Mouse (Mus musculus) midbrain, postnatal 0 days (tissue): ENCODE measurements around the gene Ube2z. TPM values are rescaled to one million over a fixed set of nuclear protein-coding genes. Genes with fewer than 3 reads are reported as not detected.

Source experiments
- ATAC-seq: fragments of 200-750 bp; cut with Nextera tagmentation; 2 replicates; pipeline ENCODE4 v1.8.0; 2017; ENCODE audit warnings: moderate number of reproducible peaks, mild to moderate bottlenecking, moderate TSS enrichment, moderate library complexity; ENCODE audit not compliant: low FRiP score
- DNase-seq: peaks from one replicate; pipeline ENCODE4 v3.0.0-alpha.2; 2015; ENCODE audit warnings: low spot score
- H3K27ac ChIP-seq: fragments of 300-500 bp; sonication (generic); 2 replicates; pipeline ENCODE4 v1.5.1; 2014; ENCODE audit warnings: low read depth, mild to moderate bottlenecking, low read length, mixed read lengths
- H3K27me3 ChIP-seq: fragments of 300-500 bp; sonication (generic); 2 replicates; pipeline ENCODE4 v1.6.1; 2014; ENCODE audit warnings: low read length, control low read depth, mixed read lengths; ENCODE audit not compliant: insufficient read depth
- H3K36me3 ChIP-seq: fragments of 300-500 bp; sonication (generic); 2 replicates; pipeline ENCODE4 v1.6.1; 2014; ENCODE audit warnings: low read length, control low read depth, mixed read lengths; ENCODE audit not compliant: insufficient read depth
- H3K4me1 ChIP-seq: fragments of 300-500 bp; sonication (generic); 2 replicates; pipeline ENCODE4 v1.6.1; 2014; ENCODE audit warnings: mild to moderate bottlenecking, control low read depth, antibody characterized with exemption, low read length, mixed read lengths; ENCODE audit not compliant: insufficient read depth
- H3K4me2 ChIP-seq: fragments of 300-500 bp; sonication (generic); 2 replicates; pipeline ENCODE4 v1.6.1; 2014; ENCODE audit warnings: low read depth, mild to moderate bottlenecking, low read length, mixed read lengths; ENCODE audit not compliant: poor library complexity, severe bottlenecking
- H3K4me3 ChIP-seq: fragments of 300-500 bp; sonication (generic); 2 replicates; pipeline ENCODE4 v1.5.1; 2014; ENCODE audit warnings: low read depth, mild to moderate bottlenecking, low read length, moderate library complexity
- H3K9ac ChIP-seq: fragments of 300-500 bp; sonication (generic); replicated peaks from 2 replicates; pipeline ENCODE4 v1.6.1; 2014; ENCODE audit warnings: mild to moderate bottlenecking, low read length, moderate library complexity, mixed read lengths; ENCODE audit not compliant: poor library complexity, severe bottlenecking
- H3K9me3 ChIP-seq: fragments of 300-500 bp; sonication (generic); 2 replicates; pipeline ENCODE4 v1.6.1; 2016; ENCODE audit warnings: low read length, control low read depth
- CTCF ChIP-seq: IDR thresholded peaks from 2 replicates; pipeline ENCODE4 v1.5.1; 2016; ENCODE audit warnings: antibody characterized with exemption, mild to moderate bottlenecking
- WGBS: fragments of 180-500 bp; shearing (Covaris S2); extraction: QIAGEN DNeasy Blood & Tissue Kit; methylation state at CpG from one replicate; pipeline ENCODE4 v1.1.7; 2014; 5-methylcytosine and 5-hydroxymethylcytosine counted together
- polyA plus RNA-seq: library from polyadenylated mRNA; unstranded; fragments of >200 nt; fragmentation: Nextera tagmentation; extraction: Ambion mirVana; gene quantifications from 2 replicates; pipeline ENCODE4 v1.2.1, GENCODE M21; 2015
- total RNA-seq: library from RNA; depleted of rRNA; stranded (reverse); fragments of >200 nt; gene quantifications from 2 replicates; pipeline ENCODE4 v1.2.3, GENCODE M21; 2014

The Ube2z gene
- total and polyA plus RNA-seq, 2 experiments from 2014 or later: 36.0 to 62.2 TPM

- H3K4me1 ChIP-seq: no peaks in the 10 kb centered on the region
- H3K9ac ChIP-seq: peak within 1 kb of the TSS; percentile 97
- H3K4me3 ChIP-seq: peak within 1 kb of the TSS; percentile 80
- peak; percentile 54 for TF ChIP-seq CTCF
- H3K27ac ChIP-seq: peak within 1 kb of the TSS; percentile 89
- ATAC-seq: peak; percentile 97
- H3K9me3 ChIP-seq: no peaks in the 10 kb centered on the region
- no peaks in the 10 kb centered on the region for H3K27me3 ChIP-seq
- H3K4me2 ChIP-seq: peak within 1 kb of the TSS; percentile 74
- under 1% methylated on average over 37 of the region's 37 CpGs for WGBS
- H3K36me3 ChIP-seq: peaks cover 10% of the 10 kb centered on the region
- DNase-seq: peak; percentile 100
Observed at GRCm38 (mm10) chr11:96075509-96076220, 10.5 kb upstream of the Ube2z start, which contains the start of gene Atp5g1. Atp5g1 (minus strand) TSS chr11:96075670.

- Histone ChIP-seq H3K4me3 (peak overlapping the region; percentile 80), H3K27ac (peak overlapping the region; percentile 89), H3K9me3 (no peaks in the 10 kb centered on the region), H3K4me2 (peak overlapping the region; percentile 74), H3K9ac (peak overlapping the region; percentile 97), H3K4me1 (no peaks in the 10 kb centered on the region), H3K27me3 (no peaks in the 10 kb centered on the region), H3K36me3 (peaks cover 14% of the 10 kb centered on the region)
- no peak for TF ChIP-seq CTCF
- ATAC-seq: peak; percentile 1; the same call in 1 of the 2 replicates
- DNase-seq: no peak
- WGBS: under 1% methylated on average over 15 of the region's 15 CpGs
Observed at GRCm38 (mm10) chr11:96075177-96075508, 10.0 kb upstream of the Ube2z start.

- no peaks in the 10 kb centered on the region for H3K9me3 ChIP-seq
- H3K4me1 ChIP-seq: no peaks in the 10 kb centered on the region
- peak overlapping the region; percentile 97 for H3K9ac ChIP-seq
- peak overlapping the region; percentile 89 for H3K27ac ChIP-seq
- no peak for TF ChIP-seq CTCF
- DNase-seq: peak; percentile 5
- H3K36me3 ChIP-seq: peaks cover 16% of the 10 kb centered on the region
- H3K4me2 ChIP-seq: peak overlapping the region; percentile 74
- H3K4me3 ChIP-seq: peak overlapping the region; percentile 80
- no peak for ATAC-seq
- 31% methylated on average over 17 of the region's 17 CpGs for WGBS
- no peaks in the 10 kb centered on the region for H3K27me3 ChIP-seq
Observed at GRCm38 (mm10) chr11:96074351-96075176, 9.4 kb upstream of the Ube2z start.

GRCm38 (mm10) chr11:96073295-96073993 lies 8.3 kb upstream of the Ube2z start:
- Histone ChIP-seq H3K9ac (no peak overlapping the region), H3K9me3 (no peaks in the 10 kb centered on the region), H3K27me3 (no peaks in the 10 kb centered on the region), H3K27ac (no peak overlapping the region), H3K4me2 (peak overlapping the region; percentile 74), H3K4me3 (peak overlapping the region; percentile 80; the same call in 1 of the 2 replicates), H3K36me3 (peaks cover 18% of the 10 kb centered on the region), H3K4me1 (no peaks in the 10 kb centered on the region)
- DNase-seq (no peak), ATAC-seq (no peak)
- 91% methylated on average over 8 of the region's 9 CpGs for WGBS
- TF ChIP-seq CTCF: no peak

- H3K4me3 ChIP-seq: no peak overlapping the region
- H3K4me2 ChIP-seq: no peak overlapping the region
- H3K9me3 ChIP-seq: no peaks in the 10 kb centered on the region
- no peak overlapping the region for H3K9ac ChIP-seq
- no peak overlapping the region for H3K27ac ChIP-seq
- H3K4me1 ChIP-seq: no peaks in the 10 kb centered on the region
- H3K36me3 ChIP-seq: peaks cover 18% of the 10 kb centered on the region
- no peak for ATAC-seq
- WGBS: 95% methylated on average over 1 of the region's 1 CpGs
- no peak for TF ChIP-seq CTCF
- no peak for DNase-seq
- H3K27me3 ChIP-seq: no peaks in the 10 kb centered on the region
Observed at GRCm38 (mm10) chr11:96071013-96071412, 5.8 kb upstream of the Ube2z start.
